Mouse (Mus musculus) stomach, postnatal 0 days (tissue): ENCODE measurements around the gene Postn. TPM values are rescaled to one million over a fixed set of nuclear protein-coding genes. Genes with fewer than 3 reads are reported as not detected.

Experiments used
- ATAC-seq: fragments of 200-750 bp; cut with Nextera tagmentation; 2 replicates; pipeline ENCODE4 v1.8.0; 2017; ENCODE audit not compliant: low FRiP score, low TSS enrichment
- DNase-seq: peaks from one replicate; pipeline ENCODE4 v3.0.0-alpha.2; 2016; ENCODE audit warnings: low spot score
- H3K27ac ChIP-seq: fragments of 300-500 bp; sonication (generic); replicated peaks from 2 replicates; pipeline ENCODE4 v1.5.1; 2014; ENCODE audit warnings: mild to moderate bottlenecking, control low read depth
- H3K27me3 ChIP-seq: fragments of 300-500 bp; sonication (generic); 2 replicates; pipeline ENCODE4 v1.6.1; 2014; ENCODE audit warnings: low read length; ENCODE audit not compliant: control insufficient read depth, insufficient read depth
- H3K36me3 ChIP-seq: fragments of 300-500 bp; sonication (generic); 2 replicates; pipeline ENCODE4 v1.6.1; 2014; ENCODE audit warnings: low read length, mixed read lengths; ENCODE audit not compliant: control insufficient read depth, insufficient read depth
- H3K4me1 ChIP-seq: fragments of 300-500 bp; sonication (generic); replicated peaks from 2 replicates; pipeline ENCODE4 v1.6.1; 2014; ENCODE audit warnings: antibody characterized with exemption; ENCODE audit not compliant: control insufficient read depth, insufficient read depth
- H3K4me2 ChIP-seq: fragments of 300-500 bp; sonication (generic); replicated peaks from 2 replicates; pipeline ENCODE4 v1.6.1; 2014; ENCODE audit warnings: low read depth, mild to moderate bottlenecking, control low read depth, moderate library complexity
- H3K4me3 ChIP-seq: fragments of 300-500 bp; sonication (generic); 2 replicates; pipeline ENCODE4 v1.5.1; 2014; ENCODE audit warnings: low read depth, low read length, control low read depth
- H3K9ac ChIP-seq: fragments of 300-500 bp; sonication (generic); 2 replicates; pipeline ENCODE4 v1.6.1; 2014; ENCODE audit warnings: mild to moderate bottlenecking, low read length, control low read depth, mixed read lengths
- H3K9me3 ChIP-seq: fragments of 300-500 bp; sonication (generic); 2 replicates; pipeline ENCODE4 v1.6.1; 2016; ENCODE audit warnings: low read length; ENCODE audit not compliant: control insufficient read depth
- CTCF ChIP-seq: IDR thresholded peaks from 2 replicates; pipeline ENCODE4 v1.5.1; 2016; ENCODE audit warnings: antibody characterized with exemption, low read depth, mild to moderate bottlenecking, moderate library complexity
- EP300 ChIP-seq: optimal IDR thresholded peaks from 2 replicates; pipeline ENCODE3; 2016; ENCODE audit warnings: antibody characterized with exemption
- WGBS: fragments of 180-500 bp; shearing (Covaris S2); extraction: QIAGEN DNeasy Blood & Tissue Kit; methylation state at CpG from one replicate; pipeline ENCODE4 v1.1.7; 2014; 5-methylcytosine and 5-hydroxymethylcytosine counted together
- polyA plus RNA-seq: library from polyadenylated mRNA; unstranded; fragments of >200 nt; fragmentation: Nextera tagmentation; extraction: Ambion mirVana; gene quantifications from 2 replicates; pipeline ENCODE4 v1.2.1, GENCODE M21; 2015

The Postn gene
- polyA plus RNA-seq, 1 experiment from 2014 or later, result 102 TPM

GRCm38 (mm10) chr3:54379981-54380380 is 19.1 kb downstream of the Postn start:
- DNase-seq (no peak), ATAC-seq (no peak)
- Histone ChIP-seq H3K4me3 (no peak overlapping the region), H3K9ac (no peak overlapping the region), H3K4me2 (no peak overlapping the region), H3K36me3 (no peaks in the 10 kb centered on the region), H3K27me3 (no peaks in the 10 kb centered on the region), H3K4me1 (no peaks in the 10 kb centered on the region), H3K27ac (no peak overlapping the region), H3K9me3 (no peaks in the 10 kb centered on the region)
- WGBS, result 63% methylated on average over 4 of the region's 4 CpGs
- TF ChIP-seq EP300 (no peak), CTCF (no peak)

- H3K27ac ChIP-seq, result no peak overlapping the region
- 20% methylated on average over 2 of the region's 2 CpGs for WGBS
- no peak for ATAC-seq
- no peak for TF ChIP-seq EP300
- no peak for TF ChIP-seq CTCF
- H3K27me3 ChIP-seq, result no peaks in the 10 kb centered on the region
- H3K4me3 ChIP-seq, result no peak overlapping the region
- H3K4me1 ChIP-seq, result no peaks in the 10 kb centered on the region
- DNase-seq, result no peak
- no peaks in the 10 kb centered on the region for H3K36me3 ChIP-seq
- H3K9ac ChIP-seq, result no peak overlapping the region
- H3K9me3 ChIP-seq, result no peaks in the 10 kb centered on the region
- no peak overlapping the region for H3K4me2 ChIP-seq
Measured at GRCm38 (mm10) chr3:54399321-54399720, 38.4 kb downstream of the Postn start.

- H3K36me3 ChIP-seq, result no peaks in the 10 kb centered on the region
- ATAC-seq (no peak), DNase-seq (no peak)
- no peak overlapping the region for H3K9ac ChIP-seq
- no peaks in the 10 kb centered on the region for H3K27me3 ChIP-seq
- no peaks in the 10 kb centered on the region for H3K4me1 ChIP-seq
- no peak for TF ChIP-seq EP300
- no peak for TF ChIP-seq CTCF
- H3K4me3 ChIP-seq, result no peak overlapping the region
- no peak overlapping the region for H3K27ac ChIP-seq
- H3K4me2 ChIP-seq, result no peak overlapping the region
- WGBS, result 48% methylated on average over 2 of the region's 2 CpGs
- H3K9me3 ChIP-seq, result no peaks in the 10 kb centered on the region
Measured at GRCm38 (mm10) chr3:54399911-54400310, 39.0 kb downstream of the Postn start.

GRCm38 (mm10) chr3:54400617-54401016 is 39.7 kb downstream of the Postn start:
- TF ChIP-seq EP300, result no peak
- TF ChIP-seq CTCF, result no peak
- WGBS, result 75% methylated on average over 1 of the region's 1 CpGs

GRCm38 (mm10) chr3:54401706-54402105 is 40.8 kb downstream of the Postn start:
- Histone ChIP-seq H3K4me3 (no peak overlapping the region), H3K27ac (no peak overlapping the region), H3K9ac (no peak overlapping the region), H3K27me3 (no peaks in the 10 kb centered on the region), H3K9me3 (no peaks in the 10 kb centered on the region), H3K4me1 (no peaks in the 10 kb centered on the region), H3K4me2 (no peak overlapping the region), H3K36me3 (no peaks in the 10 kb centered on the region)
- DNase-seq, result no peak
- no peak for ATAC-seq
- TF ChIP-seq EP300, result no peak
- TF ChIP-seq CTCF, result no peak
- WGBS, result 72% methylated on average over 5 of the region's 5 CpGs

More at GRCm38 (mm10) chr3:54400617-54401016, 39.7 kb downstream of the Postn start:
- Histone ChIP-seq H3K36me3 (no peaks in the 10 kb centered on the region), H3K4me2 (no peak overlapping the region), H3K4me3 (no peak overlapping the region), H3K4me1 (no peaks in the 10 kb centered on the region), H3K27me3 (no peaks in the 10 kb centered on the region), H3K9me3 (no peaks in the 10 kb centered on the region), H3K9ac (no peak overlapping the region), H3K27ac (no peak overlapping the region)
- ATAC-seq (no peak), DNase-seq (no peak)

- no peak for ATAC-seq
- 49% methylated on average over 3 of the region's 3 CpGs for WGBS
Measured at GRCm38 (mm10) chr3:54403791-54404190, 42.9 kb downstream of the Postn start.

More at GRCm38 (mm10) chr3:54403791-54404190, 42.9 kb downstream of the Postn start:
- TF ChIP-seq CTCF (no peak), EP300 (no peak)
- H3K27ac ChIP-seq, result no peak overlapping the region
- no peaks in the 10 kb centered on the region for H3K36me3 ChIP-seq
- no peaks in the 10 kb centered on the region for H3K9me3 ChIP-seq
- DNase-seq, result no peak
- no peak overlapping the region for H3K4me2 ChIP-seq
- no peaks in the 10 kb centered on the region for H3K27me3 ChIP-seq
- no peaks in the 10 kb centered on the region for H3K4me1 ChIP-seq
- H3K9ac ChIP-seq, result no peak overlapping the region
- no peak overlapping the region for H3K4me3 ChIP-seq
